Mouse (Mus musculus) bone marrow, adult 2 months (tissue): ENCODE data around the gene Lrp1.

Source experiments
- CTCF ChIP-seq: fragments of 200-500 bp; IDR thresholded peaks from 2 replicates; pipeline ENCODE4 v1.5.1; 2011; ENCODE audit warnings: low read length, control low read depth; ENCODE audit not compliant: control insufficient read depth, insufficient read depth
- POLR2A ChIP-seq: fragments of 200-500 bp; IDR thresholded peaks from 2 replicates; pipeline ENCODE4 v1.6.1; 2011; ENCODE audit warnings: low read depth, mild to moderate bottlenecking, control low read depth, low read length, borderline replicate concordance; ENCODE audit not compliant: control insufficient read depth

DNA sequence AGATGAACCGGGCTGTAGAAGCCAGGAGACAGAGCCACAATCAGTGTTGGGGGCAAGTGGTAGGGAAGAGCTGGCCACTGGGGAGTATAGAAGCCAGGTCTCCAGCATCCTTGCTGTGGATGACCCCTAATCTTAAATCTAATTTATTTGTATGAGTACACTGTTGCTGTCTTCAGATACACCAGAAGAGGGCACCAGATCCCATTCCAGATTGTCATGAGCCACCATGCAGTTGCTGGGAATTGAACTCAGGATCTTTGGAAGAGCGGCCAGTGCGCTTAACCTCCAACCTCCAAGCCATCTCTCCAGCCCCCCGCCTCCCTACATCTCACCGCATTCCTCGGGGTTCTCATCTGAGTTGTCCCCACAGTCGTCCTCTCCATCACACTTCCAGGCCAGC is 74.4 kb downstream of the Lrp1 start:
- TF ChIP-seq POLR2A, result no peak
- TF ChIP-seq CTCF, result no peak
